Mouse (Mus musculus) limb, embryonic 13.5 days (tissue): Measurements from ENCODE around the gene Qser1. TPM values are rescaled to one million over a fixed set of nuclear protein-coding genes. Genes with fewer than 3 reads are reported as not detected.

Source experiments
- ATAC-seq: fragments of 200-750 bp; cut with Nextera tagmentation; 2 replicates; pipeline ENCODE4 v1.8.0; 2017; ENCODE audit warnings: low read depth, moderate number of reproducible peaks, moderate TSS enrichment; ENCODE audit not compliant: low FRiP score
- H3K27ac ChIP-seq: fragments of 300-500 bp; sonication (generic); 2 replicates; pipeline ENCODE4 v1.5.1; 2015; ENCODE audit warnings: inconsistent platforms, mild to moderate bottlenecking, moderate library complexity
- H3K27me3 ChIP-seq: fragments of 300-500 bp; sonication (generic); 2 replicates; pipeline ENCODE4 v1.6.1; 2015; ENCODE audit warnings: mild to moderate bottlenecking, inconsistent platforms
- H3K36me3 ChIP-seq: fragments of 300-500 bp; sonication (generic); 2 replicates; pipeline ENCODE4 v1.6.1; 2015; ENCODE audit warnings: inconsistent platforms, mild to moderate bottlenecking, moderate library complexity
- H3K4me1 ChIP-seq: fragments of 300-500 bp; sonication (generic); 2 replicates; pipeline ENCODE4 v1.6.1; 2015; ENCODE audit warnings: inconsistent platforms
- H3K4me2 ChIP-seq: fragments of 300-500 bp; sonication (generic); replicated peaks from 2 replicates; pipeline ENCODE4 v1.6.1; 2015; ENCODE audit warnings: inconsistent platforms, mild to moderate bottlenecking, moderate library complexity
- H3K4me3 ChIP-seq: fragments of 300-500 bp; sonication (generic); 2 replicates; pipeline ENCODE4 v1.5.1; 2015; ENCODE audit warnings: moderate library complexity, mild to moderate bottlenecking, inconsistent platforms
- H3K9ac ChIP-seq: fragments of 300-500 bp; sonication (generic); 2 replicates; pipeline ENCODE4 v1.6.1; 2015; ENCODE audit warnings: mild to moderate bottlenecking, inconsistent platforms
- H3K9me3 ChIP-seq: fragments of 300-500 bp; sonication (generic); 2 replicates; pipeline ENCODE4 v1.6.1; 2016; ENCODE audit warnings: inconsistent platforms
- WGBS: fragments of 180-500 bp; shearing (Covaris S2); methylation state at CpG from one replicate; pipeline ENCODE4 v1.1.7; 2015; 5-methylcytosine and 5-hydroxymethylcytosine counted together
- polyA plus RNA-seq: library from polyadenylated mRNA; unstranded; fragments of >200 nt; fragmentation: Nextera tagmentation; extraction: Ambion mirVana; gene quantifications from 2 replicates; pipeline ENCODE4 v1.2.1, GENCODE M21; 2015

Gene Qser1
- polyA plus RNA-seq, 1 experiment from 2014 or later, result 12.0 TPM

GRCm38 (mm10) chr2:104717827-104718226 is 98.7 kb downstream of the Qser1 start:
- no peak for ATAC-seq
- no peaks in the 10 kb centered on the region for H3K9me3 ChIP-seq
- no peaks in the 10 kb centered on the region for H3K36me3 ChIP-seq
- no peaks in the 10 kb centered on the region for H3K4me1 ChIP-seq
- H3K27ac ChIP-seq, result no peak overlapping the region
- no peak overlapping the region for H3K4me2 ChIP-seq
- no peak overlapping the region for H3K4me3 ChIP-seq
- peaks cover 4% of the 10 kb centered on the region for H3K27me3 ChIP-seq
- no peak overlapping the region for H3K9ac ChIP-seq
- 85% methylated on average over 4 of the region's 4 CpGs for WGBS

GRCm38 (mm10) chr2:104717231-104717735 is 99.3 kb downstream of the Qser1 start:
- no peak overlapping the region for H3K27ac ChIP-seq
- no peak for ATAC-seq
- no peaks in the 10 kb centered on the region for H3K9me3 ChIP-seq
- no peak overlapping the region for H3K4me2 ChIP-seq
- H3K36me3 ChIP-seq, result no peaks in the 10 kb centered on the region
- 90% methylated on average over 2 of the region's 2 CpGs for WGBS
- no peak overlapping the region for H3K4me3 ChIP-seq
- H3K9ac ChIP-seq, result no peak overlapping the region
- peaks cover 4% of the 10 kb centered on the region for H3K27me3 ChIP-seq
- no peaks in the 10 kb centered on the region for H3K4me1 ChIP-seq

- no peak within 1 kb of the TSS for H3K4me3 ChIP-seq
- WGBS, result 87% methylated on average over 4 of the region's 4 CpGs
- H3K27me3 ChIP-seq, result peaks cover 4% of the 10 kb centered on the region
- H3K9me3 ChIP-seq, result no peaks in the 10 kb centered on the region
- H3K27ac ChIP-seq, result no peak within 1 kb of the TSS
- H3K4me2 ChIP-seq, result no peak within 1 kb of the TSS
- peaks cover under 1% of the 10 kb centered on the region; the same call in 1 of the 2 replicates for H3K4me1 ChIP-seq
- H3K9ac ChIP-seq, result no peak within 1 kb of the TSS
- no peak for ATAC-seq
- H3K36me3 ChIP-seq, result no peaks in the 10 kb centered on the region
Measured at GRCm38 (mm10) chr2:104716279-104716678, 100.3 kb downstream of the Qser1 start, which contains the start of gene Pin1rt1. Gene Pin1rt1, minus strand, starts transcription at chr2:104716379.

GRCm38 (mm10) chr2:104714254-104714691 is 102.3 kb downstream of the Qser1 start:
- ATAC-seq, result no peak
- Histone ChIP-seq H3K4me2 (no peak overlapping the region), H3K9ac (no peak overlapping the region), H3K27me3 (peaks cover 4% of the 10 kb centered on the region), H3K36me3 (no peaks in the 10 kb centered on the region), H3K4me3 (no peak overlapping the region), H3K4me1 (peaks cover 16% of the 10 kb centered on the region), H3K27ac (no peak overlapping the region), H3K9me3 (no peaks in the 10 kb centered on the region)
- WGBS, result 37% methylated on average over 15 of the region's 15 CpGs

GRCm38 (mm10) chr2:104712486-104712809 is 104.1 kb downstream of the Qser1 start:
- H3K27ac ChIP-seq, result peak overlapping the region; percentile 87
- H3K27me3 ChIP-seq, result peaks cover 4% of the 10 kb centered on the region
- no peaks in the 10 kb centered on the region for H3K9me3 ChIP-seq
- peaks cover 9% of the 10 kb centered on the region; the same call in 1 of the 2 replicates for H3K36me3 ChIP-seq
- peak overlapping the region; percentile 86 for H3K9ac ChIP-seq
- WGBS, result 5% methylated on average over 7 of the region's 7 CpGs
- H3K4me2 ChIP-seq, result peak overlapping the region; percentile 70
- H3K4me1 ChIP-seq, result peaks cover 16% of the 10 kb centered on the region
- peak overlapping the region; percentile 75 for H3K4me3 ChIP-seq
- 0 out of 2 replicates have a peak, but pooled peaks have one; percentile 13 for ATAC-seq

GRCm38 (mm10) chr2:104711585-104712485 is 104.7 kb downstream of the Qser1 start, which contains the start of gene Tcp11l1:
Gene Tcp11l1, minus strand, starts transcription at chr2:104712169.
- Histone ChIP-seq H3K9me3 (no peaks in the 10 kb centered on the region), H3K27ac (peak within 1 kb of the TSS; percentile 87), H3K4me2 (peak within 1 kb of the TSS; percentile 70), H3K4me1 (peaks cover 17% of the 10 kb centered on the region), H3K27me3 (peaks cover 4% of the 10 kb centered on the region), H3K4me3 (peak within 1 kb of the TSS; percentile 75), H3K9ac (peak within 1 kb of the TSS; percentile 86), H3K36me3 (peaks cover 9% of the 10 kb centered on the region; the same call in 1 of the 2 replicates)
- ATAC-seq, result peak; percentile 88
- WGBS, result under 1% methylated on average over 70 of the region's 99 CpGs

- 28% methylated on average over 6 of the region's 6 CpGs for WGBS
- Histone ChIP-seq H3K9me3 (no peaks in the 10 kb centered on the region), H3K27me3 (peaks cover 4% of the 10 kb centered on the region), H3K9ac (peak overlapping the region; percentile 86), H3K4me3 (peak overlapping the region; percentile 75), H3K27ac (0 out of 2 replicates have a peak overlapping the region, but pooled peaks have one; percentile 87), H3K36me3 (peaks cover 14% of the 10 kb centered on the region), H3K4me2 (peak overlapping the region; percentile 70), H3K4me1 (peaks cover 27% of the 10 kb centered on the region)
- no peak for ATAC-seq
Measured at GRCm38 (mm10) chr2:104710670-104711370, 105.7 kb downstream of the Qser1 start.

- no peaks in the 10 kb centered on the region for H3K9me3 ChIP-seq
- no peak overlapping the region for H3K4me3 ChIP-seq
- peaks cover 4% of the 10 kb centered on the region for H3K27me3 ChIP-seq
- no peak overlapping the region for H3K4me2 ChIP-seq
- ATAC-seq, result no peak
- 65% methylated on average over 6 of the region's 6 CpGs for WGBS
- no peak overlapping the region for H3K27ac ChIP-seq
- no peak overlapping the region for H3K9ac ChIP-seq
- H3K36me3 ChIP-seq, result peaks cover 20% of the 10 kb centered on the region
- peaks cover 30% of the 10 kb centered on the region for H3K4me1 ChIP-seq
Measured at GRCm38 (mm10) chr2:104709786-104710337, 106.7 kb downstream of the Qser1 start.

Other genes with a start within 250 kb of the Qser1 start
- 85.8 and 92.3 TPM in 2 replicates for gene Cstf3, start 226.2 kb downstream of the Qser1 start, polyA plus RNA-seq
- gene Tcp11l1, start 104.6 kb downstream of the Qser1 start, polyA plus RNA-seq, result 66.1 and 69.4 TPM in 2 replicates
- gene Pin1rt1, start 100.4 kb downstream of the Qser1 start, polyA plus RNA-seq, result 0.24 TPM in 1 of 2 replicates, not detected in the other
- 5.2 and 5.3 TPM in 2 replicates for gene Depdc7, start 73.9 kb downstream of the Qser1 start, polyA plus RNA-seq
- 1.5 and 1.7 TPM in 2 replicates for gene Prrg4, start 33.1 kb upstream of the Qser1 start, polyA plus RNA-seq
- gene Ccdc73, start 51.0 kb upstream of the Qser1 start, polyA plus RNA-seq, result 8.1 and 10.9 TPM in 2 replicates
- gene Eif3m, start 200.3 kb upstream of the Qser1 start, polyA plus RNA-seq, result 279 and 288 TPM in 2 replicates